Mouse (Mus musculus) T-helper 17 cell (primary cell): ENCODE measurements around the gene Dpm2.

ENCODE experiments used
- in situ Hi-C, 2 experiments: fragments of 300-600 bp; cut with MboI, MseI; formaldehyde crosslinking; loops; 1 replicate in 1 of 2; 2 replicates in 1 of 2; pipeline ENCODE4 v1.15.1; 2025; ENCODE audit warnings: high pct_unique_total_duplicates in 2 of 2

The Dpm2 gene

GRCm38 (mm10) chr2:32608141-32608777 is 37.6 kb downstream of the Dpm2 start:
- in situ Hi-C loops, result loop anchor here in 1 of 2 experiments (10.0 kb wide), 1 partner anchor 1143 kb away; no protein-coding TSS in a partner anchor

GRCm38 (mm10) chr2:32608778-32609435 is 38.2 kb downstream of the Dpm2 start:
- in situ Hi-C loops, result loop anchor here in 1 of 2 experiments (10.0 kb wide), 1 partner anchor 1144 kb away; no protein-coding TSS in a partner anchor

DNA sequence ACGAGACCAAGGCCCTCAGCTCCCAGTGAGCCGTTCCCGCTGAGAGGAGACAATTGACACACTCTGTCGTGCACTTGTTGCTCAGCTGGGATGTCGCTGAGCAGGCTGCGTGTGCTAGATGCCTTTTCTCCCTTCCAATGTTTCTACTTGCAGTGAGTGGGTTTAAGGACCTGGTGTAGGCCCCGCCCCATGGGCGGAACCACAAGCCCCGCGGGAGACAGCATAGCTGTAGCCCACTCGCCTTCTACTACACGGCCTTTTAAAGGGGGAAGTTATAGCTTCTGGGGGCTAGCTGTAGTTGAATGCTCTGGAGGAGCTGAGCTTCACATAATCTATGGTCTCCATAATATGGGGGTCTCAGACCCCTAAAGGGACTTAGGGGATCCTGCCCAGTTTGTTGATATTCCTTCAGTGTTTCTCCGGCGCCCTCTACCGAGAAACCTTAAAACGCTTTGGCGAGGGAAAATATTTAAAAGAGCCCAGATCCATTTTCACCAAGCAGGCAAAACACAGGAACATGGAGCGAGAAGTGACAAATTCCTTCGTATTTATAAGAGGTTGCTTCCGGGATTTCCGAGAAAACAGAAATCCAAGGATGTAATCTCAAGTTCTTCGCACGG is 40.1 kb downstream of the Dpm2 start:
- in situ Hi-C loops, result loop anchor here in 1 of 2 experiments (5.0 kb wide), 1 partner anchor 33 kb away; the partner anchor contains the start of gene 9430097D07Rik

GRCm38 (mm10) chr2:32612274-32612673 is 41.6 kb downstream of the Dpm2 start:
- in situ Hi-C loops, result loop anchor here in 1 of 2 experiments (5.0 kb wide), 1 partner anchor 35 kb away; the partner anchor contains the start of gene 9430097D07Rik

- in situ Hi-C loops, result no loop called here
Observed at GRCm38 (mm10) chr2:32617109-32617508, 46.5 kb downstream of the Dpm2 start.

GRCm38 (mm10) chr2:32617601-32618000 is 46.9 kb downstream of the Dpm2 start:
- in situ Hi-C loops, result no loop called here

DNA sequence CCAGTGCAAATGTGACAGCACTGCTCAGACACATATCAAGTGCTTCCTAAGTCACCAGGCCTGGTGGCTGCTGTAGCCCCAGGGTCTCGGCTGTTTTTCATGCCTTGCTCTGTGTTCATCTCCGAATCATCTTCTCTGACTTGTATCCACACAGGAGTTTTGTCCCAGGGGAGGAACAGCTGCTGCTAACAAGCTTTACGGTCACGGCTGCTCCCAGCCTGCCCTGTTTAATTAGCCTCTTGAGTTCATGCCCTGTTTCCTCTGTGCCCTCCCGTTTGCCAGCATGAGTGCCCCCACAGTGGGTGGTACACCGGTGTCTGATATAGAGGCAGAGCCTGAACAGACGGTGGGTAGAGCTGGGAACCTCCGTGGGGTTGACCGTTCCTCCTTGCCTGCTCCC is 47.4 kb downstream of the Dpm2 start:
- in situ Hi-C loops, result no loop called here

- in situ Hi-C loops, result no loop called here
Observed at GRCm38 (mm10) chr2:32620682-32621516, 50.2 kb downstream of the Dpm2 start.

DNA sequence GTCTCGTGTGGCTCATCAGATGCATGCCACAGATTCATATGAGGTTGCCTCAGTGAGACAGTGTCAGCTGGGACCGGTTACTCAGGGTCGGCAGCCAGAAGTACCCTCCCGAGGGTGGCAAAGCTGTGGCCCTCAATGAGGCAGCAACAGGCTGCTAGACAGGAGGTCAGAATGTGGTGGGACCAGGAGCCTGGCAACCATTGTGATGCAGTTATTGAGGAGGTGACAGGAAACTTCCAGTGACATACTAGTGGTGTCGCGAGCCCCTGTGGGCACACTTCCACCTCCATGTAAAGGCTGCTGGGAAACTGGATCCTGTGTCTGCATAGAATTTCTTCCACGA is 50.8 kb downstream of the Dpm2 start, which contains the start of gene Ak1:
TSS of gene Ak1 (plus strand) at position 242 of the 343 bp plus-strand sequence.
- in situ Hi-C loops, result no loop called here
